Mouse (Mus musculus) liver, embryonic 16.5 days (tissue): ENCODE measurements around the gene Scgb1b19. TPM values are rescaled to one million over a fixed set of nuclear protein-coding genes. Genes with fewer than 3 reads are reported as not detected.
"Not testable (repeated sequence)": the region's sequence is repeated elsewhere in the genome, so short reads cannot be mapped to it uniquely, and the experiment has no call there.

ENCODE experiments used
- ATAC-seq: fragments of 200-750 bp; cut with Nextera tagmentation; 2 replicates; pipeline ENCODE4 v1.8.0; 2017; ENCODE audit warnings: low read depth, mild to moderate bottlenecking, moderate number of reproducible peaks, moderate library complexity
- H3K27ac ChIP-seq: fragments of 300-500 bp; sonication (generic); 2 replicates; pipeline ENCODE4 v1.5.1; 2014; ENCODE audit warnings: mild to moderate bottlenecking, low read length
- H3K27me3 ChIP-seq: fragments of 300-500 bp; sonication (generic); 2 replicates; pipeline ENCODE4 v1.6.1; 2014; ENCODE audit warnings: low read depth, low read length, mixed read lengths; ENCODE audit not compliant: control insufficient read depth, insufficient read depth
- H3K36me3 ChIP-seq: fragments of 300-500 bp; sonication (generic); 2 replicates; pipeline ENCODE4 v1.6.1; 2014; ENCODE audit warnings: mild to moderate bottlenecking; ENCODE audit not compliant: control insufficient read depth, insufficient read depth
- H3K4me1 ChIP-seq: fragments of 300-500 bp; sonication (generic); 2 replicates; pipeline ENCODE4 v1.6.1; 2014; ENCODE audit warnings: low read depth, low read length, mixed read lengths; ENCODE audit not compliant: control insufficient read depth
- H3K4me2 ChIP-seq: fragments of 300-500 bp; sonication (generic); 2 replicates; pipeline ENCODE4 v1.6.1; 2014; ENCODE audit warnings: low read depth, low read length, mixed read lengths
- H3K4me3 ChIP-seq: fragments of 300-500 bp; sonication (generic); 2 replicates; pipeline ENCODE4 v1.5.1; 2014; ENCODE audit warnings: low read depth, mild to moderate bottlenecking, low read length
- H3K9ac ChIP-seq: fragments of 300-500 bp; sonication (generic); 2 replicates; pipeline ENCODE4 v1.6.1; 2014; ENCODE audit warnings: low read depth, low read length
- H3K9me3 ChIP-seq: fragments of 300-500 bp; sonication (generic); replicated peaks from 2 replicates; pipeline ENCODE4 v1.6.1; 2016; ENCODE audit warnings: low read length; ENCODE audit not compliant: control insufficient read depth
- WGBS: fragments of 180-500 bp; shearing (Covaris S2); extraction: QIAGEN DNeasy Blood & Tissue Kit; methylation state at CpG from one replicate; pipeline ENCODE4 v1.1.7; 2014; ENCODE audit not compliant: insufficient replicate concordance; 5-methylcytosine and 5-hydroxymethylcytosine counted together
- polyA plus RNA-seq: library from polyadenylated mRNA; unstranded; fragments of >200 nt; fragmentation: Nextera tagmentation; extraction: Ambion mirVana; gene quantifications from 2 replicates; pipeline ENCODE4 v1.2.1, GENCODE M21; 2015

Gene Scgb1b19
- not detected in 2 replicates for polyA plus RNA-seq

DNA sequence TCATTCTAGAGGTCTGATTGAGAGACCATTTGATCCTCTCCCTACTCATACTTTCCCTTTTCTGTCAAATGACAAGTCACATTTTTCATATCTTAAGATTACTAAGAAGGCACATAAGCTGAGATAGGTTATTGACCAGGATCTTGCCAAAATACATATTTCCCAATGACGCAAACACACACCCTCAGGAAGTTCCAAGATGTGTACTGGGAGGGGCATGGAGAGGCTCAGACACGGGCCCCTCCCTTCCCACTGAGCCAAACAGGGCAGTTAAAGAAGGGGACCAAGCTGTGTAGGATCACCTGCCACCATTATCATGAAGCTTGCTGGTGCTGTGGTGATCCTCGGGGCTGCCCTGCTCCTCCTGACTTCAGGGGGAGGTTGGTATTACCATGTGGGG is at the start of gene Scgb1b19:
Gene Scgb1b19, plus strand, starts transcription at position 301 of the 400 bp plus-strand sequence.
- H3K27ac ChIP-seq, H3K4me2 ChIP-seq, H3K27me3 ChIP-seq, H3K36me3 ChIP-seq, H3K4me3 ChIP-seq, H3K4me1 ChIP-seq, H3K9ac ChIP-seq, H3K9me3 ChIP-seq, ATAC-seq: not testable (repeated sequence)
- WGBS, result 65% methylated on average over 2 of the region's 3 CpGs

DNA sequence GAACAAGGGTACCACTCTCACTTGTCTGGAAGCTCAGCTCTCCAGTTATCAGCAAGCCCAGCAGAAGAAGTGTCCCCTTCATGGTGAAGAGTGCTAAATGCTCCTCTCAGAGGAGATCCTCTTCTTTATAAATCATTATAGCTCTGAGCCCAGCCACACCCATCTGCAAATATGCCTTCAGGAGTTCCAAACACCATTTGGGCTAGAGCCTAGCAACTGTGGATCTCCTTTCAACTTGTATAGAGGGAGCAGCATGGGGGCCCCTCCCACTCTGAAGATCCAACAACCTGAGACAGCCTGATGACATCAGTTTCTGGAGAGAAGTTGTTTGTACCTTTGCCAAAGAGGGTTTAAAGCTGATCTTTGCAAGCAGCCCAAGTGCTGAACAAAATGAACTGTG is 6.9 kb upstream of the Scgb1b19 start, which contains the start of gene Scgb2b19:
Gene Scgb2b19, minus strand, starts transcription at position 101 of the 400 bp plus-strand sequence.
- not testable (repeated sequence) for H3K4me2 ChIP-seq, H3K27me3 ChIP-seq, H3K36me3 ChIP-seq, H3K9me3 ChIP-seq, H3K4me1 ChIP-seq, ATAC-seq, H3K4me3 ChIP-seq, H3K27ac ChIP-seq, H3K9ac ChIP-seq

Other genes starting within 250 kb of the Scgb1b19 start
- not detected in 2 replicates for gene Scgb2b17, start 230.7 kb upstream of the Scgb1b19 start, polyA plus RNA-seq
- gene Scgb1b17, start 223.8 kb upstream of the Scgb1b19 start, polyA plus RNA-seq, result not detected in 2 replicates
- gene Scgb2b18, start 113.4 kb upstream of the Scgb1b19 start, polyA plus RNA-seq, result not detected in 2 replicates
- gene Scgb1b18, start 101.7 kb upstream of the Scgb1b19 start, polyA plus RNA-seq, result not detected in 2 replicates
- gene Scgb2b19, start 7.0 kb upstream of the Scgb1b19 start, polyA plus RNA-seq, result not detected in 2 replicates
- not detected in 2 replicates for gene Scgb2b20, start 79.0 kb downstream of the Scgb1b19 start, polyA plus RNA-seq
- gene Scgb1b20, start 85.9 kb downstream of the Scgb1b19 start, polyA plus RNA-seq, result not detected in 2 replicates
- gene Scgb2b21, start 233.2 kb downstream of the Scgb1b19 start, polyA plus RNA-seq, result not detected in 2 replicates